Mouse (Mus musculus) heart, embryonic 14.5 days (tissue): ENCODE data around the gene Wdr83. TPM values are rescaled to one million over a fixed set of nuclear protein-coding genes. Genes with fewer than 3 reads are reported as not detected.
A peak's percentile ranks its signal among the peaks of the same experiment; 100 is the strongest.

Experiments used
- ATAC-seq: fragments of 200-750 bp; cut with Nextera tagmentation; 2 replicates; pipeline ENCODE4 v1.8.0; 2017; ENCODE audit warnings: low read depth, moderate TSS enrichment; ENCODE audit not compliant: insufficient number of reproducible peaks, insufficient read depth, low FRiP score
- H3K27ac ChIP-seq, 2 experiments: fragments of 200-500 bp in 1 of 2; fragments of 300-500 bp in 1 of 2; sonication (generic) in 1 of 2; replicated peaks in 1 of 2; 2 replicates each; pipeline ENCODE4 v1.5.1; 2012 to 2014; ENCODE audit warnings: low read depth in 2 of 2, low read length in 2 of 2, control low read depth in 1 of 2, mild to moderate bottlenecking in 1 of 2, mixed read lengths in 1 of 2; ENCODE audit not compliant: control insufficient read depth in 1 of 2, insufficient read depth in 1 of 2
- H3K27me3 ChIP-seq: fragments of 300-500 bp; sonication (generic); 2 replicates; pipeline ENCODE4 v1.6.1; 2014; ENCODE audit warnings: mild to moderate bottlenecking, low read length, control low read depth; ENCODE audit not compliant: control insufficient read depth, insufficient read depth
- H3K36me3 ChIP-seq: fragments of 300-500 bp; sonication (generic); 2 replicates; pipeline ENCODE4 v1.6.1; 2014; ENCODE audit warnings: mild to moderate bottlenecking, control low read depth, low read length, mixed read lengths; ENCODE audit not compliant: control insufficient read depth, insufficient read depth
- H3K4me1 ChIP-seq, 2 experiments: fragments of 200-500 bp in 1 of 2; fragments of 300-500 bp in 1 of 2; sonication (generic) in 1 of 2; 2 replicates each; pipeline ENCODE4 v1.6.1; 2012 to 2014; ENCODE audit warnings: low read length in 2 of 2, control low read depth in 1 of 2, mixed read lengths in 1 of 2; ENCODE audit not compliant: control insufficient read depth in 2 of 2, insufficient read depth in 2 of 2
- H3K4me2 ChIP-seq: fragments of 300-500 bp; sonication (generic); 2 replicates; pipeline ENCODE4 v1.6.1; 2014; ENCODE audit warnings: mild to moderate bottlenecking, low read length
- H3K4me3 ChIP-seq, 2 experiments: fragments of 200-500 bp in 1 of 2; fragments of 300-500 bp in 1 of 2; sonication (generic) in 1 of 2; 2 replicates each; pipeline ENCODE4 v1.5.1; 2012 to 2014; ENCODE audit warnings: low read length in 2 of 2, mild to moderate bottlenecking in 2 of 2, control low read depth in 1 of 2, low read depth in 1 of 2, moderate library complexity in 1 of 2; ENCODE audit not compliant: control insufficient read depth in 1 of 2, insufficient read depth in 1 of 2
- H3K9ac ChIP-seq: fragments of 300-500 bp; sonication (generic); 2 replicates; pipeline ENCODE4 v1.6.1; 2014; ENCODE audit warnings: mild to moderate bottlenecking, low read length
- H3K9me3 ChIP-seq: fragments of 300-500 bp; sonication (generic); 2 replicates; pipeline ENCODE4 v1.6.1; 2016; ENCODE audit warnings: low read length, control low read depth; ENCODE audit not compliant: control insufficient read depth
- WGBS: fragments of 180-500 bp; shearing (Covaris S2); extraction: QIAGEN DNeasy Blood & Tissue Kit; methylation state at CpG from one replicate; pipeline ENCODE4 v1.1.7; 2014; 5-methylcytosine and 5-hydroxymethylcytosine counted together
- polyA plus RNA-seq: library from polyadenylated mRNA; unstranded; fragments of >200 nt; fragmentation: Nextera tagmentation; extraction: Ambion mirVana; gene quantifications from 2 replicates; pipeline ENCODE4 v1.2.1, GENCODE M21; 2014

Wdr83 gene
- polyA plus RNA-seq, 1 experiment from 2014 or later = 43.0 TPM

DNA sequence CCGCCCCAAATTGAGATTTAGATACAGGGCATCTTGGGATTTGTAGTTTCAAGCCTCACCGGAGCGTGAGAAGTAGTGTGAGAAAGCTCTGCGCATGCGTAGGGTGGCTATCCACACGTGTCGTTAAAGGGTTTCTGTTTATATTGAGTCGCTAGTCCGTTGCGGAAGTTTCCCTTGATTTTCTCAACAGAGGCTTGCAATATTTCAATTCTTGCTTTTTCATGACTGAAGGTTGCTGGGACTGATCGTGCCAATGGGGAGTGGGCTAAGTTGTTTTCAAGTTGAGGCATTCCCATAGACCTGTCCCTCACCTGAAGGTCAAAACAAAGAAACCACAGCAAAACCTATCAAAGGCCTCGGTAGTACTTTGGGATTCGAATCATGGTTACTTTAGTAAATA is 46.3 kb downstream of the Wdr83 start:
- Histone ChIP-seq H3K36me3 (peaks cover 43% of the 10 kb centered on the region), H3K4me2 (peak overlapping the region; percentile 82), H3K4me1 (peaks cover 0 to 21% of the 10 kb centered on the region in 2 experiments; a peak in 3 of 4 replicates), H3K27me3 (no peaks in the 10 kb centered on the region), H3K9me3 (no peaks in the 10 kb centered on the region), H3K9ac (peak overlapping the region; percentile 92), H3K4me3 (peak overlapping the region; percentile 33 to 84), H3K27ac (peak overlapping the region; percentile 6 to 99; a peak in 1 of 4 replicates)
- ATAC-seq = no peak
- 4% methylated on average over 13 of the region's 13 CpGs for WGBS

- Histone ChIP-seq H3K27ac (no peak overlapping the region), H3K4me2 (no peak overlapping the region), H3K27me3 (no peaks in the 10 kb centered on the region), H3K4me3 (no peak overlapping the region), H3K4me1 (peaks cover 0 to 22% of the 10 kb centered on the region in 2 experiments; a peak in 3 of 4 replicates), H3K36me3 (peaks cover 50% of the 10 kb centered on the region), H3K9me3 (no peaks in the 10 kb centered on the region), H3K9ac (no peak overlapping the region)
- 61% methylated on average over 1 of the region's 1 CpGs for WGBS
- ATAC-seq = no peak
Measured at GRCm38 (mm10) chr8:85033867-85034266, 47.2 kb downstream of the Wdr83 start.

GRCm38 (mm10) chr8:85032622-85033311 is 48.3 kb downstream of the Wdr83 start:
- no peak overlapping the region for H3K4me3 ChIP-seq
- no peak overlapping the region for H3K9ac ChIP-seq
- no peaks in the 10 kb centered on the region for H3K27me3 ChIP-seq
- no peak for ATAC-seq
- H3K4me1 ChIP-seq = peaks cover 4 to 27% of the 10 kb centered on the region in 2 experiments
- no peak overlapping the region for H3K4me2 ChIP-seq
- H3K9me3 ChIP-seq = no peaks in the 10 kb centered on the region
- H3K27ac ChIP-seq = no peak overlapping the region
- peaks cover 53% of the 10 kb centered on the region for H3K36me3 ChIP-seq
- WGBS = 75% methylated on average over 4 of the region's 4 CpGs

DNA sequence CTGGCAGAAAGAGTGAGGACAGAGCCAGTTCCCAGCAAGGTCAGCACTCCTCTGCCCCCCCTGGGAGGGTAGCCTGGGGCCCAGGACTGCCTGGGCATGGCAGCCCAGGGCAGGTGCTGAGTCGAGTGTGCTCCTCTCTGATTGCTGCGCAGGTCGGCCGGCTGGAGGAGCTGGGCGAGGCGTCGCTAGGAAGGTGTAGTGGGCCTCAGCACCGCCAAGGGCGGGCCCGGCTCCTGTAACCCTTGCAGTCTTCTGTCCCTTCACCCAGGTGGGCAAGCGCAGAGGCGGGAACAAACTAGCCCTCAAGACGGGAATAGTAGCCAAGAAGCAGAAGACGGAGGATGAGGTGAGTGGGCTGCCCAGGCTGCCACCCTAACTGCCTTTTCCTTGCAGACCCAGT is 51.8 kb downstream of the Wdr83 start:
- peak overlapping the region; percentile 98; the same call in 1 of the 2 replicates for H3K9ac ChIP-seq
- ATAC-seq = no peak
- peak overlapping the region; percentile 94; the same call in 1 of the 2 replicates for H3K4me2 ChIP-seq
- peaks cover 53% of the 10 kb centered on the region for H3K36me3 ChIP-seq
- no peak overlapping the region for H3K4me3 ChIP-seq
- no peaks in the 10 kb centered on the region for H3K27me3 ChIP-seq
- WGBS = 85% methylated on average over 14 of the region's 14 CpGs
- no peaks in the 10 kb centered on the region for H3K9me3 ChIP-seq
- no peak overlapping the region for H3K27ac ChIP-seq
- peaks cover 11 to 29% of the 10 kb centered on the region in 2 experiments for H3K4me1 ChIP-seq

DNA sequence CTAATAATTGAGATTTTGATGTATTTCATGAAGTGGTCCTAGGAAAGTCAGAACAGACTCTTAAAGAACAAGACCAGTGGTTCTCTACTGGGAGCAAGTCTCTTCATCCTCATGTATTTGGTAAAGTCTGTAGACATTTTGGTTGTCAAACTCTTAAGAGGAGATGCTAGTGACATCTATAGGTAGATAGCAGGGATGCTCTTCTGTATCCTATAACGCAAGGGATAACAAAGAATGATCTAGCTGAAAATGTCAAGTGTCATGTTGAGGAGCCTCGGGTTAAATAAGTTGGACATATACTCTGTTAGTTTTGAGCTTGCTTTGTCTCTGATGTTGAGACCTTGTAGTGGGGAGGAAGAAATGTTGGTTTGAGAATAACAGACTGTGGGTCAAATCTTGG is 53.2 kb downstream of the Wdr83 start:
- Histone ChIP-seq H3K4me2 (peak overlapping the region; percentile 94), H3K4me3 (peak overlapping the region; percentile 6 to 97; a peak in 3 of 4 replicates), H3K36me3 (peaks cover 52% of the 10 kb centered on the region), H3K9ac (peak overlapping the region; percentile 98), H3K27ac (no peak overlapping the region), H3K9me3 (no peaks in the 10 kb centered on the region), H3K4me1 (peaks cover 11 to 33% of the 10 kb centered on the region in 2 experiments), H3K27me3 (no peaks in the 10 kb centered on the region)
- WGBS = 23% methylated on average over 2 of the region's 2 CpGs
- no peak for ATAC-seq

DNA sequence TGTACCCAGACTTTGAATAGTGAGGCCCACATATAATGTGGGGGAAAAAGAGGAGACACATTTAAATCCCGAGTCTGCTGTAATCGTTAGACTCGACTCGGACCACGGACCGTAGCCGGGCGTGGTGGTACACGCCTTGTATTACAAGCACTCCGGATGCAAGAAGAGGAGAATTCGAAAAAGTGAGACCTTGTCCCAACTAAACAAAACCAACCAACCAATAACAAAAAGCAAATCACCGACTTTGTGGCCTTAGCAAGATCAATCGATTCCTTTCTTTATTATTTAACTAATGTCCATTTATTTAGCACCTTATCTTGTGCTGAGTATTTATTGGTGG is 53.6 kb downstream of the Wdr83 start:
- no peaks in the 10 kb centered on the region for H3K27me3 ChIP-seq
- peak overlapping the region; percentile 98 for H3K9ac ChIP-seq
- H3K9me3 ChIP-seq = no peaks in the 10 kb centered on the region
- peak overlapping the region; percentile 96 to 97 for H3K4me3 ChIP-seq
- no peak for ATAC-seq
- WGBS = under 1% methylated on average over 13 of the region's 13 CpGs
- H3K27ac ChIP-seq = peak overlapping the region; percentile 48 to 72; a peak in 3 of 4 replicates
- H3K4me1 ChIP-seq = peaks cover 11 to 33% of the 10 kb centered on the region in 2 experiments
- peak overlapping the region; percentile 94 for H3K4me2 ChIP-seq
- peaks cover 52% of the 10 kb centered on the region for H3K36me3 ChIP-seq

- ATAC-seq = peak; percentile 81
- Histone ChIP-seq H3K4me1 (peaks cover 11 to 33% of the 10 kb centered on the region in 2 experiments), H3K9me3 (no peaks in the 10 kb centered on the region), H3K4me3 (peak within 1 kb of the TSS; percentile 96 to 97), H3K4me2 (peak within 1 kb of the TSS; percentile 94), H3K36me3 (peaks cover 52% of the 10 kb centered on the region), H3K27me3 (no peaks in the 10 kb centered on the region), H3K9ac (peak within 1 kb of the TSS; percentile 98), H3K27ac (peak within 1 kb of the TSS; percentile 72 to 89)
- WGBS = under 1% methylated on average over 74 of the region's 75 CpGs
Measured at GRCm38 (mm10) chr8:85026670-85027515, 54.2 kb downstream of the Wdr83 start, which contains the start of gene Trir. Gene Trir, plus strand, starts transcription at chr8:85026823.
